Mouse (Mus musculus) skeletal muscle tissue, adult 2 months (tissue): Measurements from ENCODE around the gene Asb14.
"Not testable (repeated sequence)": the region's sequence is repeated elsewhere in the genome, so short reads cannot be mapped to it uniquely, and the experiment has no call there.

ENCODE experiments used
- DNase-seq: peaks from one replicate; pipeline ENCODE4 v3.0.0-alpha.2; 2012; ENCODE audit warnings: low read depth, low spot score

The Asb14 gene

GRCm38 (mm10) chr14:26894392-26894791, at the start of gene Asb14:
Asb14 (plus strand) TSS chr14:26894557.
- DNase-seq: peak; percentile 67

DNA sequence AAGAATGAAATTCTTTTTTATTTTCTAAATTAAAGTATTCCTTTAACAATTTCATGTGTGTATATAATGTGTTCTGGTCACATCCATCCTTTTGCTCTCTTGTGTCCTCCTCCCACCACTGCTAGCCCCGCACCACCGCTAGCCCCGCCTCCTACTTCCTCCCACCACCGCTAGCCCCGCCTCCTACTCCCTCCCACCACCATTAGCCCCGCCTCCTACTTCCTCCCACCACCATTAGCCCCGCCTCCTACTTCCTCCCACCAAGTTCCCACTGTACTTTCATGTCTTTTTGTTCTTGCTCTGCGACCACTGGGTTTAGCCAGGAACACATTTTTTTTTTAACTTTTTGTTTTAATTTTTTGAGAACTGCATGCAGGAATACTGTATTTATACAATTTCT, 41.3 kb upstream of the Asb14 start:
- no peak for DNase-seq

GRCm38 (mm10) chr14:26854066-26854465, 40.3 kb upstream of the Asb14 start:
- DNase-seq: no peak

GRCm38 (mm10) chr14:26858364-26858763, 36.0 kb upstream of the Asb14 start:
- peak; percentile 13 for DNase-seq

- no peak for DNase-seq
These were observed 35.3 kb upstream of the Asb14 start for GRCm38 (mm10) chr14:26859024-26859423.

DNA sequence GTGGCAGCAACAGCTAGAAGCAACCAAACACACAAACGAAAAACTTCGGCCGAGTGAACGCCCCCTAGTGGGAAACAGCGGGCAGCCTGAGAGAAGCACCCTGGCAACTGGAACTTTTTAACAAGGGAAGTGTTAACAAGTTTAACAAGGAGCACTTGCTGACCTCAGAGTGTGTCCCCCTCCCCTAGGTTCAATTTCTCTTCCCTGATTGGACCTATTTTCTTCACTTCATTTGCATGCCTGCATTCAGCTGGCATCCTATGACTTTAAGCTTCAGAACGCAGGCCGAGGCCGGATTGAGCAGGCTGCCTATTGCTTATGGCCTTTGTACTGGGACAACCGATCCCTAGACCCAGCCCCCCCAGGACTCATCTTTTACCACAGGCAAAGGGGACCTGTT, 27.0 kb upstream of the Asb14 start:
- no peak for DNase-seq

- DNase-seq: no peak
These were observed 26.1 kb upstream of the Asb14 start for GRCm38 (mm10) chr14:26868299-26868698.

DNA sequence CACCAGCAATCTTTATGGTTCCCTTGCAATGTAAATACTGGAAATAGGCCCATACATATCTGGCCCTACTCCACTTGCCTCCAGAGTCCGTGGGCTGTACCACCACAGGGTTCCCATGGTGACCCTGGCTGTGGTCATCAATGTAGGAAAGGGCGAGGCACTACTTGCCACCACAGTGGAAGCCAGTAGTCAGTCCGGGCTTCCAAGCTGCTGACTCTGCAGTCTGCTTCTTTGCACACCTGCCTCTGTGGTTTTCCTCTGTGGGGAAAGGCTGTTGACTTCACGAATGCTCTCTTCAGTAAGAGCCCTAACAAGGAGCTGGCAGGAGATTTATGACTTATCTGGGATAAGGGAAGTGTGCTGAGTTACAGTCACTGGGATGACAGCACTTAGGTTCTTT, 15.6 kb upstream of the Asb14 start:
- no peak for DNase-seq

GRCm38 (mm10) chr14:26879976-26880375, 14.4 kb upstream of the Asb14 start:
- DNase-seq: no peak

DNA sequence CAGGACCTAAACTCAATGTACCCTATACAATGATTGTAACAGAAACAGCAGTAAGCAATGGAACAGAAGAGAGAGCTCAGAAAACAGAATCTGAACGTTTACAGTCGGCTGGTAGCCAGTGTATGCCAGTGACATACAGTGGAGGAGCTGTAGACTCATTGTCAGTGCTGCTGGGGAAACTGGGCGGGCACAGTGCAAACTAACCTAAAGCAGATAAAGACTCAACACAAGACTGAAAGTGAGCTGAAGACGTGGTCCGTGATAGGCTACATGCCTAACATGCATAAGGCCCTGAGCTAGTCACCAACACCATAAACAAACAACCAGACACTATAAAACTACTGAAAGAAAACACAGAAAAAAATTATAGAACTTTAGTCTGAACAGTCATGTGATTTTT, 12.7 kb upstream of the Asb14 start:
- DNase-seq: no peak

GRCm38 (mm10) chr14:26887244-26887643, 7.1 kb upstream of the Asb14 start:
- DNase-seq: no peak

DNA sequence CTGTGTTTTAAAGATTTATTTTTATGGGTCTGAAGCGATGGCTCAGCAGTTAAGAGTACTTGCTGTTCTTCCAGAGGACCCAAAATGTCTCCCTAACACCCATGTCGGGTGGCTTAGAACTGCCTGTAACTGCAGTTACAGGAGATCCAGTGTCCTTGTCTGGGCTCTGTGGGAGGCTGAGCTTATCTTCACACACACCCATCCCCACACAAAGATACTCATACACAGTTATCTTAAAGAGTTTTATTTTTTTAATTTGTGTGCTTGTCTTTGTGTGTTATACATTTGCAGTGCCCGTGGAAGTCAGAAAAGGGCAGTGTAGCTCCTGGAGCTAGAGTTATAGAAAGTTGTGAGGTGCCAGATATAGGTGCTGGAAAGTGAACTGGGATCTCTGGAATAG, 3.6 kb upstream of the Asb14 start:
- DNase-seq: no peak

DNA sequence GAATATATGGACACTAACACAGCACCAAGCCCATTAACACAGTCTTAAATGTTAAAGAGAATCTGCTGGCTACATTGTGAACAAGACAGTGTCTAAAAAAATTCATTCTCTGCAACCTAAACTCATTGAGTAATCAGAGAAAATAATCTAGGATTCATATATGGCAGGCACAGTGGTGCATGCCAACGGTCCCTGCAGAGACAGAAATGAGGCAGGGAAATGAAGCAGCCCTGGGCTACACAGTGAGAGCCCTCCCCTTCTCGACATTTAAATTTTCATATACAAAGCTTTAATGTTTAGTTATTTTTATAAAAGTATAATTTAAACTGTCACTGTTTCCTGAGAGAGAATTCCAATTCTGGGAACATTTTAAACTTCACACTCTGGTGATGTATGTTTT, 5.1 kb downstream of the Asb14 start:
- no peak for DNase-seq

- DNase-seq: no peak
These were observed 6.5 kb downstream of the Asb14 start for GRCm38 (mm10) chr14:26900893-26901292.

DNA sequence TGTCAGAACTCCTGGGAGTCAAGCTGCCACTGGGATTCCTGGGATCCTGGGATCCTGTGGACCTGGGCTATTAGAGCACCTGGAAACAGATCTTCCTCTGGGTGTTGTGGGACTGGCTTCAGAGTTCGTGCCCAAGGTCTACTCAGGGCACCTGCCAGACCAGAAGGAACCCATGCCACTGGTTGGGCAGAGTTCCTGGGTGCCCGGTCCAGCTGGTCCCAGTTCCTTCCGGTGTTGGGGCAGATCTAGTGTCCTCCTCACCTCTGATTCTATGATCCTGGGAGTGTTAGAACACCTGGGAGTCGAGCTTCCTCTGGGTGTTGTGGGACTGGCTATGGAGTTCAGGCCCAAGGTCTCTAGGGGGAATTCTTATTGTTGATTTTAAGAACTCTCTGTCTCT, 13.0 kb downstream of the Asb14 start:
- DNase-seq: no peak

DNA sequence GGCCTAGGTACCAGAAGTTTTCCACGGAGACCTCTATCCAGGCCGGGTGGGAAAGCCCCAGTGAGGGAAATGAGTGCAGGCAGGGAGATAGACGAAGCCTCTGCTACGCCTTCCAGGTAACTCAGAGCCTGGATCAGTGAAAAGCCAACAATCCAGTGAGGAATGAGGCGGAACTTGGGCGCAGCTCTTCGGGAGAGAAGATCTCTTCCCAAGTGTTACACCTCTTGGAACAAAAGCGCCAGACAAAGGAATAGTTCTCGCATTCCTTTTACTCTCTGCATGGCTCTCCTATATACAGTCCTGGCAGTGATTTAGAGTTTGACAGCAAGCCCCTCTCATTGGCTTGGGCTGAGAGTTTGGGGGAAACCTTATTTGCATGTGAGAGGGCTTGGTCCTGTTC, 16.1 kb downstream of the Asb14 start:
- not testable (repeated sequence) for DNase-seq

DNA sequence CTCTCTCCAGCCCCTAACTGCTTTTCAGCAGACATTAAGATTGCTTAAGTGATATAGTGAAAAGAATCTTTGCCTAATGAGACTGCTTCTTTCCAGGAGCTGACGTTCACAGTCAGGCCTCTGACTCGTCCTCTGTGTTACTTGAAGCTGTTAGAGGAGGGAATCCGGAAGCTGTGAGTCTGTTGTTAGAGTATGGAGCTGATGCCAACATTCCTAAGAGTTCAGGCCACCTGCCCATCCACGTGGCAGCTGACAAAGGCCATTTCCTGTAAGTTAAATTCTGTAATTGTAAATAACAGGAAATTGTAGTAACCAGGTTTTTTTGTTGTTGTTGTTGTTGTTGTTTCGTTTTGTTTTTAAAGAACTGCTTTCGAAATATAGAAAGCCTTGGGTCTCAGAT, 16.8 kb downstream of the Asb14 start:
- no peak for DNase-seq

DNA sequence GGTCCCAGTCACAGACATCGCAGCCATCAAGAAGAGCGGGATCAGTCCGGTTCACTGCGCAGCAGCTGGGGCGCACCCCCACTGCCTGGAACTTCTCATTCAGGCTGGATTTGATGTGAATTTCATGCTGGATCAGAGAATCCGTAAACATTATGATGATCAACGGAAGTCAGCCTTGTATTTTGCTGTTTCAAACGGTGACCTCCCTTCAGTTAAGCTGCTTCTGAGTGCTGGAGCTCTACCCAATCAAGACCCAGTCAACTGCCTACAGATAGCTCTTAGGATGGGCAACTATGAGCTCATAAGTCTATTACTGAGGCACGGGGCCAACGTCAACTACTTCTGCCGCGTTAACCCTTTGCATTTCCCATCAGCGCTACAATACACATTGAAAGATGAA, 17.5 kb downstream of the Asb14 start:
- no peak for DNase-seq

DNA sequence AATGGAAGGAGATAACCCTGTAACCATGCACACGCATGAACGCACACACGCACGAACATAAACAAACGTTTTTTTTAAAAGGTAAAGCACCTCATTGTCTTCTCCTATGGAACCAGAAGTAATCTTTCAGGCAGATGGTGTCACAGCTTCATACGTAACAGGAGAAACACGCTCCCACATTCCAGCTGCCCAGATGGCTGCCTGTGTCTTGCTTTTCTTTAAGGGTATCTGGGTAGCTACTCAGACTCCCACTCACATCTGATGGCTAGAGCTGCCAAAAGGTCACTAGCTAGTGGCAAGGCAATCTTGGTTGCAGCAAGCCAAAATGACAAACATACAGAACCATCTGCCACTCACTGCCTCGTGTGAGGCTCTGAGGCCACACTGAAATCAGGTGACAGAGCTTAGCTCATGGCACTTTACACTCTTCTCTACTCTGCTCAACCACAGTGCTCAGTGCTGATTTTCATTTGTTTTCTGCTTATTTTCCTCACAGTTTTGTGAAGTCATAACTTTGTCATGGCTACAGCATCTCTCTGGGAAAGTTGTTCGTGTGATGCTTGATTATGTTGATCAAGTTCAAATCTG, 19.4 kb downstream of the Asb14 start:
- no peak for DNase-seq

- no peak for DNase-seq
These were observed 25.0 kb downstream of the Asb14 start for GRCm38 (mm10) chr14:26919310-26919709.

DNA sequence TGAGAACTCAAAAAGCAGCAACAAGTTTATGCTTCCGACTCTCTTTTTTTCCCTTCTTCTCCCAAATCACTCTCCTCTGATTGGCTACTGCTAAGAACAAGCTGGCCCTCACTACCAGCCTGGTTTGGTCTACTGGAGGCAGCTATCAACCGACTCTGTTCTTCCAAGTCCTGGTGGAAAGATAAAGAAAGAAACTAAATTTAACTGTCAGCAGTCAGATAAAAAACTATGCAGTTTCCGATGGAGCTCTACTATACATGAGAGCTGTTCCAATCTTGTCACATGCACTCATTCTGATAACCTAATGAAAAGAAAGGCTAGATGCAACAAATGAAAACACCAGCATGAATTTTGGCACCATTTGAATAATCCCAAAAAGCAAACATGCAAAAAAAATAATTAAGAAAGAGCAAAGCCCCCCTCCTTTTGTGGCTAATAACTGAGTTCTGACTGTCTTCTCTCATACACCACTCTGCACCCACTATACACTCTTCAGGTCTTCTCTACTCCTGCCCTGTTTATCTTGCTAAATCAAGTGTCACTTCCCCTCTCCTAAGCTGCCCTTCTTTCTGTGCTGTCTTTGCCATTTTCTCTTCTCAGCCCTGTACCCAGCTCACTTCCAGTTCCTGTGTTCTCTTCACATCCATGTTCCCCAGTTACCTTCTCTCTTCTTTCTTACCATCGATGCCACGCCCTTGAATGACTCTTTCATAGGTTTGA, 29.5 kb downstream of the Asb14 start:
- DNase-seq: no peak

DNA sequence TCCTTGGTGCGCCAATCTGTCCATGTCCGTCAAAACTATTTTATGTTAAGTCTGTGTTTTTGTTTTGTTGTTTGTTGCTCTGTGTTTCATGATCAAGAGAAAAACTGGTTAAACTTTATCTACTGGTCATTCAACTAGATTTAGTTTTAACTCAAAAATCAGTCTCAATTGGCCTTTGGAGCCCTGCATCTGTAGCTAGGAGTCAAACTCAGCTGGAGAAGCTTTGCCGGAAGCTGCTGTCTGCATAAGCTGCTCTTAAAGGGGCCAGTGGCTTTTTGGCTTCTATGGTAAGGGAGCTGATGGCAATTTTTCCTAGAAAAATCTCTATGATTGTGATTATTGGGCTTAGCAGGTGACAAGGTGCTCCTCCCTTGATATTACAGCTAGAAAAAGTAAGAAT, 40.5 kb downstream of the Asb14 start:
- no peak for DNase-seq

GRCm38 (mm10) chr14:26935558-26935957, 41.2 kb downstream of the Asb14 start:
- no peak for DNase-seq

DNA sequence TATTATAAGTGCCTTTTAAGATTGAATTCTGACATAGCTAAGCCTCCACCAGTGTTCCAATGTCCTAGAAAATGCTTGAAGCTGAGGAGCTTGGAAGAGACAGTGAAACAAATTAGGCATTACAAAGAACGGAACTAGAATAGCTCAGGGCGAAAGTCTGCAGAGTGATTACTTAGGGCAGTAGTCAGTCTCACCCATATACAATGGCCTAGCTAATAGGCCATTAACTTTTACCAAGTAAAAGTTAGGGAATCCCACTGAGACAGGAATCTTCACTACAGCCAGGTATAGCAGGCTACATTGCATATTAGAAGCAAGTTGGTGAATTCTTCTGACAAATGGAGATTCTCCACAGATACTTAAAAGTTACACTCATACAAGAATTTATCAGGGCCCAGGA, 61.8 kb downstream of the Asb14 start:
- DNase-seq: not testable (repeated sequence)
